Mouse (Mus musculus): ENCODE results near the gene Trim34b.

- TF ChIP-seq CTCF (IDR thresholded peaks at IDR 0.05; ENCODE audit: control insufficient read depth, insufficient read depth, low read length) (no peak; the same call in 1 of the 2 replicates), POLR2A (IDR thresholded peaks at IDR 0.05; ENCODE audit: borderline replicate concordance, control insufficient read depth, low read depth, low read length) (no peak)
These were observed 40.6 kb downstream of the Trim34b start, which contains the start of gene Trim30b for GRCm38 (mm10) chr7:104369736-104370414.
